Comparison of ENCODE assay signal across 20 mouse cellular contexts in genomic region chr14:24769451-24769850, GRCm38 (mm10).
DNase-seq lines count a peak whose midpoint lies in the region; ATAC-seq lines count a peak whose summit lies in the region.
"Had no signal": no experiment of that assay in that cellular context is flagged by ENCODE, and none has a peak within 500 bp of the region (broad histone marks: within the 10 kb centered on the region; RNA-seq: fewer than 3 reads in every experiment).

No protein-coding gene starts in this region.

- no peak for DNase-seq in hindbrain, embryonic 10.5 days (ENCODE audit: low spot score)
- DNase-seq in embryonic facial prominence, embryonic 11.5 days (ENCODE audit: low spot score) = no peak
- DNase-seq in frontal cortex, postnatal 10 days (ENCODE audit: low spot score in 2 of 2) = no peak
- DNase-seq: adrenal gland, postnatal 36 days; B cell, adult 2 months; cerebellum, adult 11-12 months; cerebellum, postnatal 14 days; gastrocnemius, postnatal 14 days; heart, adult 2 months; kidney, adult 11 months; layer of hippocampus, postnatal 36 days; liver, postnatal 0 days; lung, postnatal 14 days; right cerebral cortex, adult 18-20 months had no signal

- H3K4me3 ChIP-seq in hindbrain, embryonic 10.5 days = no peak overlapping the region
- H3K4me3 ChIP-seq in hindbrain, embryonic 16.5 days (ENCODE audit: low read length) = no peak overlapping the region
- no peak overlapping the region for H3K4me3 ChIP-seq in embryonic facial prominence, embryonic 11.5 days (ENCODE audit: low read depth, low read length)
- no peak overlapping the region for H3K4me3 ChIP-seq in hindbrain, embryonic 12.5 days
- H3K4me3 ChIP-seq in midbrain, embryonic 12.5 days = no peak overlapping the region
- H3K4me3 ChIP-seq: erythroblast, embryonic 14.5 days; heart, adult 2 months had no signal

- peaks cover 55% of the 10 kb centered on the region for H3K4me1 ChIP-seq in hindbrain, embryonic 10.5 days (replicated peaks)
- H3K4me1 ChIP-seq in hindbrain, embryonic 16.5 days (ENCODE audit: control insufficient read depth, insufficient read depth, low read depth, low read length) = peaks cover 5% of the 10 kb centered on the region; the same call in 1 of the 2 replicates
- peaks cover 12% of the 10 kb centered on the region for H3K4me1 ChIP-seq in embryonic facial prominence, embryonic 11.5 days (ENCODE audit: control insufficient read depth, insufficient read depth, low read length)
- H3K4me1 ChIP-seq in hindbrain, embryonic 12.5 days = peaks cover 39% of the 10 kb centered on the region
- peaks cover 50% of the 10 kb centered on the region for H3K4me1 ChIP-seq in midbrain, embryonic 12.5 days

- ATAC-seq in hindbrain, embryonic 16.5 days = no peak
- peak; percentile 40; the same call in 1 of the 2 replicates for ATAC-seq in embryonic facial prominence, embryonic 11.5 days (replicated peaks; ENCODE audit: insufficient number of reproducible peaks, low FRiP score, low TSS enrichment, low read depth)
- no peak for ATAC-seq in hindbrain, embryonic 12.5 days (ENCODE audit: low FRiP score)
- ATAC-seq in midbrain, embryonic 12.5 days (ENCODE audit: low FRiP score, low read depth) = no peak
- no peak for ATAC-seq in granulocyte monocyte progenitor cell, adult 5-6 weeks (replicated peaks; ENCODE audit: poor library complexity, severe bottlenecking)
- ATAC-seq: liver, postnatal 0 days had no signal

- peak overlapping the region; percentile 88 for H3K27ac ChIP-seq in hindbrain, embryonic 10.5 days
- H3K27ac ChIP-seq in hindbrain, embryonic 16.5 days (ENCODE audit: low read depth, low read length) = no peak overlapping the region
- no peak overlapping the region; the same call in 1 of the 2 replicates for H3K27ac ChIP-seq in embryonic facial prominence, embryonic 11.5 days (replicated peaks; ENCODE audit: low read depth, low read length)
- peak overlapping the region; percentile 85; the same call in 1 of the 2 replicates for H3K27ac ChIP-seq in hindbrain, embryonic 12.5 days
- peak overlapping the region; percentile 89 for H3K27ac ChIP-seq in midbrain, embryonic 12.5 days (replicated peaks)
- H3K27ac ChIP-seq: heart, adult 2 months; stomach, postnatal 0 days had no signal

- H3K9me3 ChIP-seq in hindbrain, embryonic 10.5 days = no peaks in the 10 kb centered on the region
- no peaks in the 10 kb centered on the region for H3K9me3 ChIP-seq in hindbrain, embryonic 16.5 days (ENCODE audit: control insufficient read depth, low read length)
- H3K9me3 ChIP-seq in embryonic facial prominence, embryonic 11.5 days (replicated peaks; ENCODE audit: control insufficient read depth, low read length) = no peaks in the 10 kb centered on the region
- no peaks in the 10 kb centered on the region for H3K9me3 ChIP-seq in hindbrain, embryonic 12.5 days (replicated peaks)
- H3K9me3 ChIP-seq in midbrain, embryonic 12.5 days = no peaks in the 10 kb centered on the region

- no peak overlapping the region for H3K4me2 ChIP-seq in hindbrain, embryonic 16.5 days (ENCODE audit: low read length)
- H3K4me2 ChIP-seq in embryonic facial prominence, embryonic 11.5 days (ENCODE audit: low read depth, low read length) = no peak overlapping the region
- H3K4me2 ChIP-seq in hindbrain, embryonic 12.5 days (replicated peaks) = no peak overlapping the region
- H3K4me2 ChIP-seq in midbrain, embryonic 12.5 days (replicated peaks) = no peak overlapping the region

- H3K27me3 ChIP-seq in hindbrain, embryonic 10.5 days (ENCODE audit: insufficient read depth, poor library complexity, severe bottlenecking) = no peaks in the 10 kb centered on the region
- no peaks in the 10 kb centered on the region for H3K27me3 ChIP-seq in hindbrain, embryonic 16.5 days (replicated peaks; ENCODE audit: control insufficient read depth, insufficient read depth, low read length)
- no peaks in the 10 kb centered on the region for H3K27me3 ChIP-seq in embryonic facial prominence, embryonic 11.5 days (ENCODE audit: control insufficient read depth, insufficient read depth, low read length)
- H3K27me3 ChIP-seq in hindbrain, embryonic 12.5 days = no peaks in the 10 kb centered on the region
- no peaks in the 10 kb centered on the region for H3K27me3 ChIP-seq in midbrain, embryonic 12.5 days

- no peaks in the 10 kb centered on the region for H3K36me3 ChIP-seq in hindbrain, embryonic 10.5 days
- no peaks in the 10 kb centered on the region for H3K36me3 ChIP-seq in hindbrain, embryonic 16.5 days (ENCODE audit: control insufficient read depth, insufficient read depth, low read length)
- H3K36me3 ChIP-seq in embryonic facial prominence, embryonic 11.5 days (replicated peaks; ENCODE audit: control insufficient read depth, insufficient read depth, low read depth, low read length) = no peaks in the 10 kb centered on the region
- no peaks in the 10 kb centered on the region for H3K36me3 ChIP-seq in hindbrain, embryonic 12.5 days
- H3K36me3 ChIP-seq in midbrain, embryonic 12.5 days = no peaks in the 10 kb centered on the region

- WGBS in hindbrain, embryonic 10.5 days = 63% methylated on average over 3 of the region's 3 CpGs
- WGBS in hindbrain, embryonic 16.5 days = 59% methylated on average over 3 of the region's 3 CpGs
- 55% methylated on average over 3 of the region's 3 CpGs for WGBS in embryonic facial prominence, embryonic 11.5 days
- WGBS in hindbrain, embryonic 12.5 days = 62% methylated on average over 3 of the region's 3 CpGs
- WGBS in midbrain, embryonic 12.5 days = 62% methylated on average over 3 of the region's 3 CpGs

- H3K9ac ChIP-seq in hindbrain, embryonic 16.5 days (ENCODE audit: low read depth, low read length) = no peak overlapping the region
- no peak overlapping the region for H3K9ac ChIP-seq in embryonic facial prominence, embryonic 11.5 days (replicated peaks; ENCODE audit: low read length)
- H3K9ac ChIP-seq in hindbrain, embryonic 12.5 days = no peak overlapping the region
- no peak overlapping the region for H3K9ac ChIP-seq in midbrain, embryonic 12.5 days (replicated peaks)
- H3K9ac ChIP-seq: liver, postnatal 0 days had no signal

Comparison
In these comparisons a context has a peak if more than half of its experiments do, and no peak if none do; other contexts are left out.
1. H3K27ac ChIP-seq: peak in hindbrain, embryonic 10.5 days (single experiment), hindbrain, embryonic 12.5 days (single experiment) and midbrain, embryonic 12.5 days (single experiment); none in hindbrain, embryonic 16.5 days (single experiment) and embryonic facial prominence, embryonic 11.5 days (single experiment).